Mouse (Mus musculus) stomach, postnatal 0 days (tissue): Measurements from ENCODE around the gene Mst1r. TPM values are rescaled to one million over a fixed set of nuclear protein-coding genes. Genes with fewer than 3 reads are reported as not detected.

Experiments used
- ATAC-seq: fragments of 200-750 bp; cut with Nextera tagmentation; 2 replicates; pipeline ENCODE4 v1.8.0; 2017; ENCODE audit not compliant: low FRiP score, low TSS enrichment
- DNase-seq: peaks from one replicate; pipeline ENCODE4 v3.0.0-alpha.2; 2016; ENCODE audit warnings: low spot score
- H3K27ac ChIP-seq: fragments of 300-500 bp; sonication (generic); replicated peaks from 2 replicates; pipeline ENCODE4 v1.5.1; 2014; ENCODE audit warnings: mild to moderate bottlenecking, control low read depth
- H3K27me3 ChIP-seq: fragments of 300-500 bp; sonication (generic); 2 replicates; pipeline ENCODE4 v1.6.1; 2014; ENCODE audit warnings: low read length; ENCODE audit not compliant: control insufficient read depth, insufficient read depth
- H3K36me3 ChIP-seq: fragments of 300-500 bp; sonication (generic); 2 replicates; pipeline ENCODE4 v1.6.1; 2014; ENCODE audit warnings: low read length, mixed read lengths; ENCODE audit not compliant: control insufficient read depth, insufficient read depth
- H3K4me1 ChIP-seq: fragments of 300-500 bp; sonication (generic); replicated peaks from 2 replicates; pipeline ENCODE4 v1.6.1; 2014; ENCODE audit warnings: antibody characterized with exemption; ENCODE audit not compliant: control insufficient read depth, insufficient read depth
- H3K4me2 ChIP-seq: fragments of 300-500 bp; sonication (generic); replicated peaks from 2 replicates; pipeline ENCODE4 v1.6.1; 2014; ENCODE audit warnings: low read depth, mild to moderate bottlenecking, control low read depth, moderate library complexity
- H3K4me3 ChIP-seq: fragments of 300-500 bp; sonication (generic); 2 replicates; pipeline ENCODE4 v1.5.1; 2014; ENCODE audit warnings: low read depth, low read length, control low read depth
- H3K9ac ChIP-seq: fragments of 300-500 bp; sonication (generic); 2 replicates; pipeline ENCODE4 v1.6.1; 2014; ENCODE audit warnings: mild to moderate bottlenecking, low read length, control low read depth, mixed read lengths
- H3K9me3 ChIP-seq: fragments of 300-500 bp; sonication (generic); 2 replicates; pipeline ENCODE4 v1.6.1; 2016; ENCODE audit warnings: low read length; ENCODE audit not compliant: control insufficient read depth
- CTCF ChIP-seq: IDR thresholded peaks from 2 replicates; pipeline ENCODE4 v1.5.1; 2016; ENCODE audit warnings: antibody characterized with exemption, low read depth, mild to moderate bottlenecking, moderate library complexity
- EP300 ChIP-seq: optimal IDR thresholded peaks from 2 replicates; pipeline ENCODE3; 2016; ENCODE audit warnings: antibody characterized with exemption
- WGBS: fragments of 180-500 bp; shearing (Covaris S2); extraction: QIAGEN DNeasy Blood & Tissue Kit; methylation state at CpG from one replicate; pipeline ENCODE4 v1.1.7; 2014; 5-methylcytosine and 5-hydroxymethylcytosine counted together
- polyA plus RNA-seq: library from polyadenylated mRNA; unstranded; fragments of >200 nt; fragmentation: Nextera tagmentation; extraction: Ambion mirVana; gene quantifications from 2 replicates; pipeline ENCODE4 v1.2.1, GENCODE M21; 2015

The Mst1r gene
- polyA plus RNA-seq, 1 experiment from 2014 or later, result 10.6 TPM

DNA sequence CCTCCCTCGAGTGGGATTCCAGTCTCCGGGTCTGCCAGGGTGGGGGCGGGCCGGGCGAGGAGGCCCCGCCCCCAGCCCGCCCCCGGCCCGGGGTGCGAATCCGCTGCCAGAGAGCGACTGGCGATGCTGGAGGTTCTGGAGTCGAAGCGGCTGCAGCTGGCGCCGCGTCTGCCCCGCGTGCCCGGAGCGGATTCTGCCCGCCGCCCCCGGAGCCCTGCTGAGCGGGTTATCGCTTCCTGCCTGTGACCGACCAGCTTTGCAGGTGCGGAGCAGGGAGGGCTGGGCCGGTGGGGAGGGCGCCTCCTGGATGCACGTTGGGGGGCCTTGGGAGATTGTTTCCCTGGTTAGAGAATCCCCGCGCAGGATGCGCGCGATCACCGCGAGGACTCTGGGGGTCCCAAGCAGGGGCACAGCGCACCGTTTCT, 29.1 kb downstream of the Mst1r start:
- under 1% methylated on average over 41 of the region's 41 CpGs for WGBS
- no peak for ATAC-seq
- peak overlapping the region; percentile 83 for H3K4me2 ChIP-seq
- H3K4me1 ChIP-seq, result peaks cover 4% of the 10 kb centered on the region; the same call in 1 of the 2 replicates
- peak overlapping the region; percentile 41 for H3K4me3 ChIP-seq
- peak overlapping the region; percentile 59 for H3K9ac ChIP-seq
- TF ChIP-seq CTCF (no peak), EP300 (no peak)
- no peaks in the 10 kb centered on the region for H3K9me3 ChIP-seq
- no peaks in the 10 kb centered on the region for H3K36me3 ChIP-seq
- no peak overlapping the region for H3K27ac ChIP-seq
- no peaks in the 10 kb centered on the region for H3K27me3 ChIP-seq
- peak; percentile 54 for DNase-seq

DNA sequence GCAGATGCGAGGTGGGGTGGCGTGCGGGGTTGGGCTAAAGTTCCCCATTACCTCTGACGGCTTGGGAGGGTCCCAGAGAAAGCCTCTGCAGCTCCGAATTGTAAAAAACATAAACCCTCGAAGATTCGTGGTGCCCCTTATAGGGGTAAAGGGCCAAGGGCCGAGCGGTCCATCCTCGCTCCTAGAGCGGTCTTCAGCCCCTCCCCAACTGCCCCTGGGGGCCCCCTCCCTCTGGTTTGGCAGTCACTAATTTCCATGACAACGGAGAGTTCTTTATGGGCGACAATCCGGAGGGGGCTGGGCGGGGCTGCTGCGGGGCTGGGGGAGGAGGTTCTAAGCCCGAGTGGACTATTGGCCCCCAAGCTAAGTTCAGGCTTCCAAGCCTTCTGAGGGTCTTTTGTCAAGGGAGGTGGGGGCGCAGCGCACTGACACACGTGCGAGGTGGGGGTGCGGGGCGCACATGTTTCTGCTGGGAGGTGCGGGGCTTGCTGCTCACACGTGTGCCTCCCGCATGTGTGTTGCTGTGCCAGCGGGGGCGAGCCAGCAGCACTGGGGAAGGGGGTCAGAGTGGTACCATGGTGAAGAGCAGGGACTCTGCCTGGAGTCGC, 29.6 kb downstream of the Mst1r start:
- peak overlapping the region; percentile 41 for H3K4me3 ChIP-seq
- ATAC-seq (no peak), DNase-seq (no peak)
- no peaks in the 10 kb centered on the region for H3K9me3 ChIP-seq
- H3K9ac ChIP-seq, result peak overlapping the region; percentile 59
- no peaks in the 10 kb centered on the region for H3K27me3 ChIP-seq
- no peak overlapping the region for H3K27ac ChIP-seq
- peaks cover 4% of the 10 kb centered on the region; the same call in 1 of the 2 replicates for H3K4me1 ChIP-seq
- TF ChIP-seq EP300, result no peak
- TF ChIP-seq CTCF, result no peak
- WGBS, result 9% methylated on average over 29 of the region's 29 CpGs
- no peaks in the 10 kb centered on the region for H3K36me3 ChIP-seq
- H3K4me2 ChIP-seq, result peak overlapping the region; percentile 83

DNA sequence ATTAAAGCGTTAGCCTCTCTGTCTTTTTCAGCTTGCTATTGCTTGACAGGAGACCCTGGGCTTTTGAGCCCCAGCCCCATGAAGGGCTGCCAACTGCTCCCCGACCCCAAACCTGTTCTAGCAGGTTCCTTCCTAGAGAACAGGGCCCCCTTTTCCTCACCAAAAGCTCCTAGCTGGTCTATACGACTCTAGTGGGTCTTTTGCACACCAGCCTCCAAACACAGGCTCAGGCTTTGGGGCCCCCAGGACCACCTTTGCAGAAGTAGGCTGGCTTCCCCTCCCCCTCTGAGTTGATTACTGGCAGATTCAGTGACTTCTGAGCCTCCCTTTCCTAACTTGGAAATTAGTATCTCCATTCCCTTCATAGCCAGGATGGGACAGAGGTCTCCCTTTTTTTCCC, 30.2 kb downstream of the Mst1r start:
- no peaks in the 10 kb centered on the region for H3K9me3 ChIP-seq
- no peak overlapping the region for H3K9ac ChIP-seq
- peaks cover 4% of the 10 kb centered on the region; the same call in 1 of the 2 replicates for H3K4me1 ChIP-seq
- no peaks in the 10 kb centered on the region for H3K27me3 ChIP-seq
- TF ChIP-seq CTCF (no peak), EP300 (no peak)
- WGBS, result 40% methylated on average over 3 of the region's 3 CpGs
- no peak overlapping the region for H3K27ac ChIP-seq
- no peak overlapping the region for H3K4me3 ChIP-seq
- ATAC-seq (no peak), DNase-seq (no peak)
- no peak overlapping the region; the same call in 1 of the 2 replicates for H3K4me2 ChIP-seq
- H3K36me3 ChIP-seq, result no peaks in the 10 kb centered on the region

DNA sequence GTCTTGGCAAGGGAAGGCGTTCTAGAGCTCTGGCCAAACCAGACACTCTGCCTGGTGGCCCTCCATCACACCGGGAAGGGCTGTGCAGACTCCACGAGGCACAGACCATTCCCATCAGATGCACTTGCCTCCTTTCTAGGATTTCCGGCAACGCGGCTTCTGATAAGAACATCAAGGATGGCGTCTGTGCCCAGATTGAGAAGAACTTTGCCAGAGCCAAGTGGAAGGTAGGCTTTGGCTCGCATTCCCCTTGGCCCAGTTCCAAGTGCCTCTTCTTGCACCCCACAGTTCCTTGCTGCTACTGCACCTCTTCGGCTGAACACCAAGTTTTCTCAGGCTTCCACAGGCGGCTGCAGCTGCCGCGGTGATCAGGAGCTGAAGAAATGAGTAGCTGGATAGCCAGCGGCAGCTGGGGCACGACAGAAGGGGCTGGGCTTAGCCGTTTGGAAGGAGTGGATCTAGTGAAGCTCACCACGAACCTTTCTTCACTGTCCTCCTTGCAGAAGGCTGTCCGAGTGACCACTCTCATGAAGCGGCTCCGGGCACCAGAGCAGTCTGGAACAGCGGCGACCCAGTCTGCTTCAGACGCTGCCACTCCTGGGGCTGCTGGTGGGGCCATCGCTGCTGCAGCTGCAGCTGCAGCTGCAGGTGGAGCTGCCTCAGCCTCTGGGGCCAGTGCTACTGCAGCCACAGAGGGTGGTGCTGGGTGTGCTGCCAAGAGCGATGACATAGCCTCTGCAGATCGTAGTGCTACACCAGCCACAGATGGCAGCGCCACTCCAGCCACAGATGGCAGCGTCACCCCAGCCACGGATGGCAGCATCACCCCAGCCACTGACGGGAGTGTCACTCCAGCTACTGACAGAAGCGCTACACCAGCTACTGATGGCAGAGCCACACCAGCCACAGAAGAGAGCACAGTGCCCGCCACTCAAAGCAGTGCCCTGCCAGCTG, 40.8 kb downstream of the Mst1r start:
- no peak overlapping the region for H3K9ac ChIP-seq
- no peaks in the 10 kb centered on the region for H3K27me3 ChIP-seq
- no peaks in the 10 kb centered on the region for H3K36me3 ChIP-seq
- H3K27ac ChIP-seq, result no peak overlapping the region
- H3K4me1 ChIP-seq, result no peaks in the 10 kb centered on the region
- ATAC-seq (no peak), DNase-seq (no peak)
- 83% methylated on average over 31 of the region's 31 CpGs for WGBS
- H3K4me2 ChIP-seq, result no peak overlapping the region
- H3K4me3 ChIP-seq, result no peak overlapping the region
- TF ChIP-seq EP300 (no peak), CTCF (no peak)
- no peaks in the 10 kb centered on the region for H3K9me3 ChIP-seq

DNA sequence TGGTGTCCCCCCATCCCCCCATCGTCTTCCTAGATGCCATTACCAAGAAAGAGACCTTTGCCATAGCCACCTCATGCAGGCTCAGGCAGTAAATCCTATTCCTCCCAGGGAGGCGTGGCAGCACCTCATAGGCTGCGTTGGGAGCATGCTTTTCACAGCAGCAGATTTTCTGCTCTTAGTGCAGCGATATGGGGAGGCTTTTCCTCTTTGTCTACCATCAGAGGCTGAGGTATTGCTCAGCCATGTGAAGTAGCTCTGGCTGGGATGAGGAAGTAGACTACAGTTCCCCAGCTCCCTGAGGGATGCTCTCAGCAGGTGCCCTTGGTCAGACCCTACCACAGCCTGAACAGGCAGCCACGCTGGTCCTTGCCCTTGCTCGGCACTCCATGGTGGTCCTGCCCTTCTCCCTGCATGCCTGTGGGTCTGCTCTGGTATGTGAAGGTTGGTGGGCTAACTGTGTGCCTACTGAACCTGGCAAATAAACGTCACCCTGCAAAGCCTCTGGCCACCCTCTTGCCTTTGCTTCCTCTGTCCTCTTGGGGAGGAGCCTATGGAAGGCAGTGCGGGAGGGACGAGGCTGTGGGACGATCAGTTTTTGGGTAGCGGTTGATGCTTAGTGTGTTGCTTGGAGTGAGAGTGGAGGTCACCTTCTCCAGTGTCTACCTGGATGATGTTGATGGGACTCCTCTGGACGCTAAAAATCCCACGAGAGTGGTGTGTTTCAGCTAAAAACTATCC, 42.7 kb downstream of the Mst1r start:
- H3K27ac ChIP-seq, result no peak overlapping the region
- H3K4me1 ChIP-seq, result no peaks in the 10 kb centered on the region
- H3K4me2 ChIP-seq, result no peak overlapping the region
- no peak for DNase-seq
- no peaks in the 10 kb centered on the region for H3K9me3 ChIP-seq
- no peaks in the 10 kb centered on the region for H3K36me3 ChIP-seq
- TF ChIP-seq EP300 (no peak), CTCF (no peak)
- H3K27me3 ChIP-seq, result no peaks in the 10 kb centered on the region
- no peak overlapping the region for H3K9ac ChIP-seq
- H3K4me3 ChIP-seq, result no peak overlapping the region
- 77% methylated on average over 13 of the region's 13 CpGs for WGBS
- ATAC-seq, result no peak
